ENCODE assay signal across 17 mouse cellular contexts in the genomic region with DNA sequence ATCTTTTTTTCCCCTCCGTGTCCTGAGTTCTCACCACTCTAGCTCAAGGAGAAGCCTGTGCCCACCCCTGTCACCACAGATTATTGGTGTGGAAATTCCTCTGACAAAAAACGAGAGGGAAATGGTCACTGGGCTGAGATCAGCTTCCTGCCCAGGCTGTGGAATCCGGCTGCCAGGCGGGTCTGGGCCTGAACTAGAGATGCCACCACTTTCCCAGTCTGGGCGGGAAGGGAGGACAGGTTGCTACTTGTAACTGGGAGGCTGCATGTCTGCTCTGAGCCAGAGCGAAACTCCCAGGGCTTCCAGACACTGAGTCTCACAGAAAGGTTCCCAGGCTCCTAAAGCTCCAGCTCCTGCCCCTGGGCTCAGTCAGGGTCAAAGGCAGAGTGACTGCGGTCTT. TPM values are rescaled to one million over a fixed set of nuclear protein-coding genes. Genes with fewer than 3 reads are reported as not detected.
A peak's percentile ranks its signal among the peaks of the same experiment; 100 is the strongest.
DNase-seq lines count a peak whose midpoint lies in the region; ATAC-seq lines count a peak whose summit lies in the region.
"Had no signal": no experiment of that assay in that cellular context is flagged by ENCODE, and none has a peak within 500 bp of the region (broad histone marks: within the 10 kb centered on the region; RNA-seq: fewer than 3 reads in every experiment).

No protein-coding gene starts in this region.

- H3K9me3 ChIP-seq in heart, embryonic 10.5 days: no peaks in the 10 kb centered on the region
- no peaks in the 10 kb centered on the region for H3K9me3 ChIP-seq in embryonic facial prominence, embryonic 15.5 days (replicated peaks)
- no peaks in the 10 kb centered on the region for H3K9me3 ChIP-seq in limb, embryonic 15.5 days
- H3K9me3 ChIP-seq: forebrain, embryonic 10.5 days; hindbrain, embryonic 12.5 days had no signal

- 0 out of 2 replicates have a peak overlapping the region, but pooled peaks have one; percentile 52 for H3K27ac ChIP-seq in heart, embryonic 10.5 days
- peak overlapping the region; percentile 82 for H3K27ac ChIP-seq in embryonic facial prominence, embryonic 15.5 days (replicated peaks)
- H3K27ac ChIP-seq in limb, embryonic 15.5 days: peak overlapping the region; percentile 80
- H3K27ac ChIP-seq: forebrain, embryonic 10.5 days; heart, adult 2 months; hindbrain, embryonic 12.5 days had no signal

- 62% methylated on average over 7 of the region's 7 CpGs for WGBS in heart, embryonic 10.5 days
- 50% methylated on average over 7 of the region's 7 CpGs for WGBS in embryonic facial prominence, embryonic 15.5 days
- WGBS in limb, embryonic 15.5 days: 43% methylated on average over 7 of the region's 7 CpGs

- intact Hi-C loops in heart, postnatal 14 days (cut with DNase I): no loop called here

- peaks cover 11% of the 10 kb centered on the region for H3K4me1 ChIP-seq in heart, embryonic 10.5 days
- peaks cover 28% of the 10 kb centered on the region; the same call in 1 of the 2 replicates for H3K4me1 ChIP-seq in embryonic facial prominence, embryonic 15.5 days
- peaks cover 15% of the 10 kb centered on the region for H3K4me1 ChIP-seq in limb, embryonic 15.5 days

- H3K36me3 ChIP-seq in heart, embryonic 10.5 days: no peaks in the 10 kb centered on the region
- no peaks in the 10 kb centered on the region for H3K36me3 ChIP-seq in embryonic facial prominence, embryonic 15.5 days
- H3K36me3 ChIP-seq in limb, embryonic 15.5 days: no peaks in the 10 kb centered on the region
- H3K36me3 ChIP-seq: forebrain, embryonic 10.5 days; hindbrain, embryonic 12.5 days had no signal

- no peak overlapping the region for H3K9ac ChIP-seq in embryonic facial prominence, embryonic 15.5 days
- no peak overlapping the region for H3K9ac ChIP-seq in limb, embryonic 15.5 days
- H3K9ac ChIP-seq: hindbrain, embryonic 12.5 days; liver, postnatal 0 days had no signal

- ATAC-seq in embryonic facial prominence, embryonic 15.5 days (ENCODE audit: insufficient number of reproducible peaks, low FRiP score, low TSS enrichment, low read depth): no peak
- no peak; the same call in 1 of the 2 replicates for ATAC-seq in limb, embryonic 15.5 days (ENCODE audit: insufficient number of reproducible peaks, low FRiP score, low TSS enrichment, low read depth)
- ATAC-seq in CD4-positive, CD25-positive, alpha-beta regulatory T cell, adult 4 months: no peak
- no peak for ATAC-seq in erythroid progenitor cell, adult 5-6 weeks (replicated peaks; ENCODE audit: low FRiP score, poor library complexity, severe bottlenecking)
- ATAC-seq in monocyte, adult 5-6 weeks (replicated peaks; ENCODE audit: insufficient number of reproducible peaks, low FRiP score, low TSS enrichment, poor library complexity, severe bottlenecking): no peak
- ATAC-seq: liver, postnatal 0 days had no signal

- DNase-seq in heart, embryonic 10.5 days (ENCODE audit: low spot score): no peak
- no peak for DNase-seq in heart, postnatal 14 days
- peak; percentile 56 for DNase-seq in urinary bladder, postnatal 25 days (ENCODE audit: low spot score)
- DNase-seq: adrenal gland, postnatal 14 days; cerebellum, adult 18-20 months; gastrocnemius, postnatal 14 days; heart, adult 2 months; layer of hippocampus, postnatal 36 days; liver; liver, postnatal 0 days had no signal

- no peak overlapping the region for H3K4me3 ChIP-seq in heart, embryonic 10.5 days
- no peak overlapping the region for H3K4me3 ChIP-seq in embryonic facial prominence, embryonic 15.5 days (replicated peaks)
- no peak overlapping the region for H3K4me3 ChIP-seq in limb, embryonic 15.5 days
- H3K4me3 ChIP-seq: forebrain, embryonic 10.5 days; heart, adult 2 months; hindbrain, embryonic 12.5 days had no signal

- H3K4me2 ChIP-seq in embryonic facial prominence, embryonic 15.5 days (replicated peaks): no peak overlapping the region
- no peak overlapping the region for H3K4me2 ChIP-seq in limb, embryonic 15.5 days
- H3K4me2 ChIP-seq: hindbrain, embryonic 12.5 days had no signal

- peaks cover 11% of the 10 kb centered on the region for H3K27me3 ChIP-seq in heart, embryonic 10.5 days (ENCODE audit: insufficient read depth, poor library complexity, severe bottlenecking)
- no peaks in the 10 kb centered on the region for H3K27me3 ChIP-seq in embryonic facial prominence, embryonic 15.5 days
- no peaks in the 10 kb centered on the region for H3K27me3 ChIP-seq in limb, embryonic 15.5 days

RNA-seq across cellular contexts. Expression of a gene that starts 11.0 kb away (rescaled TPM):
- 5.2 and 8.7 TPM in 2 replicates for polyA plus RNA-seq in heart, embryonic 10.5 days (2016; fragmentation: Nextera tagmentation; extraction: Ambion mirVana)
- 10 to 100 TPM in 1 of 2 experiments, 1 to 10 TPM in 1; 9.7 to 10.1 TPM for total RNA-seq in heart, postnatal 14 days (2021)
- 8.2 and 8.6 TPM in 2 replicates for polyA plus RNA-seq in embryonic facial prominence, embryonic 15.5 days (2015; fragmentation: Nextera tagmentation; extraction: Ambion mirVana)
- polyA plus RNA-seq in limb, embryonic 15.5 days (2015; fragmentation: Nextera tagmentation; extraction: Ambion mirVana): 7.3 and 10.3 TPM in 2 replicates
- polyA plus RNA-seq in CD4-positive, CD25-positive, alpha-beta regulatory T cell, adult 4 months (2017; shearing (Covaris generic)): 1 to 10 TPM; 9.5 to 10.0 TPM
- 3.4 and 19.1 TPM in 2 replicates for total RNA-seq in erythroid progenitor cell, adult 5-6 weeks (2015; ENCODE audit: low replicate concordance)
- total RNA-seq in erythroid progenitor cell, adult 5-6 weeks (2017; ENCODE audit: low replicate concordance): 1.4 and 1.5 TPM in 2 replicates
- 19.6 to 30.8 TPM (median 24.0 TPM) in 3 replicates for total RNA-seq in monocyte, adult 5-6 weeks (2017)

RNA-seq across cellular contexts. Expression of a gene that starts 11.8 kb away (rescaled TPM):
- 3.1 and 4.7 TPM in 2 replicates for polyA plus RNA-seq in heart, embryonic 10.5 days (2016; fragmentation: Nextera tagmentation; extraction: Ambion mirVana)
- 1 to 10 TPM; 3.7 to 4.1 TPM for total RNA-seq in heart, postnatal 14 days (2021)
- polyA plus RNA-seq in embryonic facial prominence, embryonic 15.5 days (2015; fragmentation: Nextera tagmentation; extraction: Ambion mirVana): 51.2 and 56.7 TPM in 2 replicates
- polyA plus RNA-seq in limb, embryonic 15.5 days (2015; fragmentation: Nextera tagmentation; extraction: Ambion mirVana): 50.1 and 56.9 TPM in 2 replicates
- 1 to 10 TPM; 7.3 to 9.3 TPM for polyA plus RNA-seq in CD4-positive, CD25-positive, alpha-beta regulatory T cell, adult 4 months (2017; shearing (Covaris generic))
- total RNA-seq in erythroid progenitor cell, adult 5-6 weeks (2015; ENCODE audit: low replicate concordance): not detected in 2 replicates
- 0.26 TPM in 1 of 2 replicates, not detected in the other for total RNA-seq in erythroid progenitor cell, adult 5-6 weeks (2017; ENCODE audit: low replicate concordance)
- 0.29 TPM in 1 of 3 replicates, not detected in the others for total RNA-seq in monocyte, adult 5-6 weeks (2017)

RNA-seq across cellular contexts. Expression of a gene that starts 26.7 kb away (rescaled TPM):
- 15.3 and 16.5 TPM in 2 replicates for polyA plus RNA-seq in heart, embryonic 10.5 days (2016; fragmentation: Nextera tagmentation; extraction: Ambion mirVana)
- total RNA-seq in heart, postnatal 14 days (2021): 1 to 10 TPM; 2.9 to 4.7 TPM
- polyA plus RNA-seq in embryonic facial prominence, embryonic 15.5 days (2015; fragmentation: Nextera tagmentation; extraction: Ambion mirVana): 15.3 and 15.9 TPM in 2 replicates
- 16.5 and 18.1 TPM in 2 replicates for polyA plus RNA-seq in limb, embryonic 15.5 days (2015; fragmentation: Nextera tagmentation; extraction: Ambion mirVana)
- polyA plus RNA-seq in CD4-positive, CD25-positive, alpha-beta regulatory T cell, adult 4 months (2017; shearing (Covaris generic)): 10 to 100 TPM; 15.7 to 16.1 TPM
- total RNA-seq in erythroid progenitor cell, adult 5-6 weeks (2015; ENCODE audit: low replicate concordance): 0.36 and 1.7 TPM in 2 replicates
- 0.77 and 4.3 TPM in 2 replicates for total RNA-seq in erythroid progenitor cell, adult 5-6 weeks (2017; ENCODE audit: low replicate concordance)
- total RNA-seq in monocyte, adult 5-6 weeks (2017): 6.1 to 15.4 TPM (median 10.2 TPM) in 3 replicates
